Mouse (Mus musculus): ENCODE measurements at regions not wholly inside any gene's neighbourhood (a gene's known extent, or its start where the extent isn't known, plus 50 kb on each side); places are given as distances from the start of the nearest gene placed in this dataset.

DNA sequence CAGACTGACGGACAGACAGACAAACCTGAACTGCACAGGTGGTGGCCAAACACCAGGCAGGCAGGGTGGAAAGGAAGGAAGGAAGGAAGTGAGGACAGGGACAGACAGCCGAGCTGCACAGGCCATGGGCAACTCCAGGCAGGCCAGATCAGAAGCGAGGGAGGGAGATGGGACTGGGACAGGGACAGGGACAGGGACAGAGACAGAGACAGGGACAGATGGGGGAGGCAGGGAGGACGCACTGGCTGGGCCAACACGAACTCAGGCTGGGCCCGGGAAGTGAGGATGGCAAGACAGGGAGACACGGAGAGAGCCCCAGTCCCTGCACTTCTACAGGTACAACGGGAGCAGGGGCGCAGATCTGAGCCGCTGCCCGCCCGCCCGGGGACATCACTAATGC is 94.9 kb upstream of the Rab39b start:
- TF ChIP-seq POLR2A (IDR thresholded peaks at IDR 0.05; ENCODE audit: borderline replicate concordance, control insufficient read depth, low read depth, low read length) (no peak; the same call in 1 of the 2 replicates), CTCF (IDR thresholded peaks at IDR 0.05; ENCODE audit: control insufficient read depth, insufficient read depth, low read length) (no peak)
